ENCODE assay signal across 10 mouse cellular contexts in genomic region chr5:140636316-140637057, GRCm38 (mm10). TPM values are rescaled to one million over a fixed set of nuclear protein-coding genes. Genes with fewer than 3 reads are reported as not detected.
DNase-seq lines count a peak whose midpoint lies in the region.
"Had no signal": no experiment of that assay in that cellular context is flagged by ENCODE, and none has a peak within 500 bp of the region (broad histone marks: within the 10 kb centered on the region; RNA-seq: fewer than 3 reads in every experiment).

No protein-coding gene starts in this region.

- peak; percentile 31 for DNase-seq in adrenal gland, postnatal 10 days
- DNase-seq in adrenal gland, postnatal 14 days = no peak
- DNase-seq in spleen, postnatal 36 days (ENCODE audit: low spot score in 2 of 2) = peak; percentile 71 to 78
- no peak for DNase-seq in spleen, postnatal 4 days (ENCODE audit: low spot score in 2 of 2)
- DNase-seq in lung, postnatal 25 days (ENCODE audit: low spot score) = peak; percentile 69
- DNase-seq in urinary bladder, postnatal 4 days (ENCODE audit: low spot score in 2 of 2) = no peak
- DNase-seq in limb, embryonic 10.5 days (ENCODE audit: low spot score) = no peak
- DNase-seq in embryo, embryonic 9.5 days (ENCODE audit: extremely low spot score) = no peak
- DNase-seq: right cerebral cortex, adult 18-20 months had no signal

- H3K4me3 ChIP-seq in limb, embryonic 10.5 days = no peak overlapping the region
- H3K4me3 ChIP-seq: limb, embryonic 12.5 days had no signal

- H3K27ac ChIP-seq in limb, embryonic 10.5 days = no peak overlapping the region
- H3K27ac ChIP-seq: limb, embryonic 12.5 days had no signal

- H3K36me3 ChIP-seq in limb, embryonic 10.5 days = peaks cover 96% of the 10 kb centered on the region

- peaks cover 22% of the 10 kb centered on the region for H3K4me1 ChIP-seq in limb, embryonic 10.5 days

- H3K27me3 ChIP-seq in limb, embryonic 10.5 days (ENCODE audit: low read depth, poor library complexity, severe bottlenecking) = no peaks in the 10 kb centered on the region
- H3K27me3 ChIP-seq: limb, embryonic 12.5 days had no signal

- 88% methylated on average over 7 of the region's 7 CpGs for WGBS in limb, embryonic 10.5 days

- H3K9me3 ChIP-seq in limb, embryonic 10.5 days (replicated peaks) = no peaks in the 10 kb centered on the region
- H3K9me3 ChIP-seq: limb, embryonic 12.5 days had no signal

RNA-seq across cellular contexts. Expression of gene Ttyh3, which starts 12.3 kb away (rescaled TPM):
- total RNA-seq in adrenal gland, postnatal 10 days (2021) = 100 to 1,000 TPM in 1 of 2 experiments, 10 to 100 TPM in 1; 79.8 to 108 TPM
- total RNA-seq in adrenal gland, postnatal 14 days (2021) = 72.5 and 83.6 TPM in 2 replicates
- 36.6 and 47.0 TPM in 2 replicates for polyA plus RNA-seq in limb, embryonic 10.5 days (2016; fragmentation: Nextera tagmentation; extraction: Ambion mirVana)

RNA-seq across cellular contexts. Expression of gene Lfng, which starts 29.4 kb away (rescaled TPM):
- 10 to 100 TPM; 18.2 to 24.6 TPM for total RNA-seq in adrenal gland, postnatal 10 days (2021)
- 13.7 and 26.8 TPM in 2 replicates for total RNA-seq in adrenal gland, postnatal 14 days (2021)
- polyA plus RNA-seq in limb, embryonic 10.5 days (2016; fragmentation: Nextera tagmentation; extraction: Ambion mirVana) = 4.3 and 5.8 TPM in 2 replicates

Comparison
In these comparisons a context has a peak if more than half of its experiments do, and no peak if none do; other contexts are left out.
1. DNase-seq: peak in adrenal gland, postnatal 10 days (single experiment), spleen, postnatal 36 days (2 of 2) and lung, postnatal 25 days (single experiment); none in adrenal gland, postnatal 14 days (single experiment), spleen, postnatal 4 days (0 of 2), urinary bladder, postnatal 4 days (0 of 2), limb, embryonic 10.5 days (single experiment) and embryo, embryonic 9.5 days (single experiment).